Mouse (Mus musculus) C2C12 (cell line): Measurements from ENCODE around the gene Maff.

Experiments used
- CEBPB ChIP-seq: IDR thresholded peaks from one replicate; pipeline ENCODE4 v1.6.1; 2011; ENCODE audit warnings: low read depth, mild to moderate bottlenecking, control low read depth, moderate library complexity
- CTCF ChIP-seq: IDR thresholded peaks from one replicate; pipeline ENCODE4 v1.5.1; 2011; ENCODE audit not compliant: control insufficient read depth, insufficient read depth, insufficient read length
- MAX ChIP-seq: IDR thresholded peaks from one replicate; pipeline ENCODE4 v1.6.1; 2011; ENCODE audit warnings: mild to moderate bottlenecking, control low read depth
- MYOG ChIP-seq: IDR thresholded peaks from one replicate; pipeline ENCODE4 v1.6.1; 2011; ENCODE audit not compliant: control insufficient read depth, insufficient read length; ENCODE audit errors: extremely low read depth
- USF1 ChIP-seq: IDR thresholded peaks from one replicate; pipeline ENCODE4 v1.6.1; 2011; ENCODE audit warnings: low read depth, mild to moderate bottlenecking, control low read depth, moderate library complexity

GRCm38 (mm10) chr15:79370281-79370843, 23.9 kb downstream of the Maff start:
- TF ChIP-seq CTCF (no peak), CEBPB (no peak), MAX (no peak), USF1 (no peak), MYOG (no peak)
